Mouse (Mus musculus): ENCODE measurements around the gene Fosl1.

Fosl1 gene

DNA sequence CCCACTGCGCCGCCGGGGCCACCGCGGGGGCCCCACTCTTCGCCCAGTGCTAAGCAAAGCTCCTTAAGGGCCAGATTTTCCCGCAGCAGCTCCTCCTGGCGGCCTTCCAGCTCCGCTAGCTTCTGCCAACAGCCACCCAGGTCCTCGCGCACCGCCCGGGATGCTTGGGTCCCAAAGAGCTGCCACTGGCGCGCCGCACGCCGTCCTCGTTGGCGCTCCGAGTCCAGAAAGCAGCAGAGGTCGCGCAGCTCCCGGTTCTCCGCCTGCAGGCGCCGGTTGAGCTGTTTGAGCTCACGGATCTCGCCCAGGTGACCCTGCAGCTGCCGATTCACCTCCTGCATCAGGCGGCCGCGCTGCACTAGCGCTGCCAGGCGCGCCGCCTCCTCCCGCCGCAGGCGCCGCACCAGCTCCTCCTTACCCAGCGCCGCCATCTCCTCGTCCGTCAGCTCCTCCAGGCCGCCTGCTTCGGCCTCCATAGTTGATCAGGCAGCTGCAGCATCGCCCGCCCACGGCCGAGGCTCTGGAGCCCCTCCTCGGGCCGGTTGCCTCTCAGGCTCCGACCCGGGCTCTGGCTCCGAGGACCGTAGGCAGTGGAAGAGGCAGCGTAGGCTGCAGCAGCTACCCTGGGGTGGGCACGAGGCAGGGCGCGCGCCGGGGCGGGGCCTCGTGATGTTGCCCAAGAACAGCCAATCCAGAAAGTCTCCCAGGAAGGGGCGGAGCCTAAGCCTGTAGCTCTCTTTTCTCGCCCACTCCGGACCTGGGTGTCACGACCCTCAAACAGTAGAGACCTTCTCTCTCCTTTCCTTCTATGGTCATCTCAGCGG is 9.8 kb downstream of the Fosl1 start:
- peak; percentile 94 for DNase-seq (ENCODE audit: extremely low spot score)

DNA sequence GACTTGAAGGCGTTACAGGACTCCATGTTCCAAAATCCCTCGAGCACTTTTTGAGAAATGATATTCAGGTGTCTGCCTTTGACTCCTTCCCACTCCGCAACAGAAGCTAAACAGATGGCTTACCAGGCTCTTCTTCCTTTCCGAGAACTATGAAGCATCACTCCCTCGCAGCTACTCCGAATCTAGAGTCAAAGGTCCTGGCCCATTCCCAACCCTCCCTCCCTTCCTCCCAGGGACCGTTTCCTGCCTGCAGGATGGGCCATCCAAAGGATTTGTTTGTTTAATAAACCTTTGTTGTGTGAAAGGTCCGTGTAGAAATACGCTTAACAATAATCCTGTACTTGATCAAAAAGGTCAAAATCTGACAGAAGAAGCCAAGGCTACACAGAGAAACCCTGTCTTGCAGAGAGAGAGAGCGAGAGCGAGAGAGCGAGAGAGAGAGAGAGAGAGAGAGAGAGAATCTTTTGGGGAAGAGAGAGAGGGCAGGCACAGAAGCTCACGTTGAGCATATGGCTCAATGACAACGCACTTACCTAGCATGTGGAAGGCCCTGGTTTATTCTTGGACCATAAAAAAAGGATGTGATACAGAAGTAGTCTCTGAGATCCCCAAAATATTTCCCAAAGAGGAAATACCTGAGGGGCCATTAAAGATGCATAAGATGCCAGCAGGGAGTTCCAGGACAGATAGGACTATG is 10.5 kb downstream of the Fosl1 start, which contains the start of gene Ccdc85b:
Gene Ccdc85b, minus strand, starts transcription at position 149 of the 697 bp plus-strand sequence.
- no peak for DNase-seq (ENCODE audit: extremely low spot score)

DNA sequence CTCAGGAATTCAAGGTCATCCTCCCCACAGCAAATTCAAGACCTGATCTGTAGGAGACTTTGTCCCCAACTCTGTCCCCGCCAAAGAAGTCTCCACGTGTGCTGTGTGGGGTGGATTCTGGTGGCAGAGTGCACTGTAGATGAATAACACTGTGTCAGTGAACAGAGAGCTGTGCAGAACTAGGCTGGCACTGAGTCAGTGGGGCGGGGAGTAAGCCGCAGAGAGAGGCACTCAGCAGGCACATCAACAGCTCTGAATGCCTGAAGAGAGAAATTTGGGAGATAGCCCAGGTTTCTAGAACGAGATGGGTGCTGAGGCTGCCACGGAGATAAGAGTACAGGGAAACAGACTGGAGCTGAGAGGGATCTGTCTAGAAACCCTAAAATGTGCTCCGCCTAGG is 11.7 kb downstream of the Fosl1 start:
- DNase-seq (ENCODE audit: extremely low spot score), result no peak

DNA sequence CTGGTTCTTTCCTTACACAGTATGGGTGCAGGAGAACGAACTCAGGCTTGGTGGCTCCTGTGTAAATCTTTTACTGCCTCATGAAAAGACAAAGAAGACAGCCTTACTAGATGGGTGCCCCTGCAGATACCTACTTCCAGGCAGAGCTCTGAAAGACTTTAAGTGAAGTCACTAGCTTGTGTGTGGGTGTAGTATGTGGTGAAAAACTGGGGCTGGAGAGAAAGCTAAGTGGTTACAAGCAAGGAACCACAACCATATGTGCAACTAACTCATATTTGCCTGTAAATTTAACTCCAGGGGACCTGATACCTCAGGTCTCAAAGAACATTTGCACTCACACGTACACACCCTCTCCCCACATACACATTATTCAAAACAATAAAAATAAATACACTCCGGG is 12.5 kb downstream of the Fosl1 start:
- DNase-seq (ENCODE audit: extremely low spot score), result no peak

DNA sequence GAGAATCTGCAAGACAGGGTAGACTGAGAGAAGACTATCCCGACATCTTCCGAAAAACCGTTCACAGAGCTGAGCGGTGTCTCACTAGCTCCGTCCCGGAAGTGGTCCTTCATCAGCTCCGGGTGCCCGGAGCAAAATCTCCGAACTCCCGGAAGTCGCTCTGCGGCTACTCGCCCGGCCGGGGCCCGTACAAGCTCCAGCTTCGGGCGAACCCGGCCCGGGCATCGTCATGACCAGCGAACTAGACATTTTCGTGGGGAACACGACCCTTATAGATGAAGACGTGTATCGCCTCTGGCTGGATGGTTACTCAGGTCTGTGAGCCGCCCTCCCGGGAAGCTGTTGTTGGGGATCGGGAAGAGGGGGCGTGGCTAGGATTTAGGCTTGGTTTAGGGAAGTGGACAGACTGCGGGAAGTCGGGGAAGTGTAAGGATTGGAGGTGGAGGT is 13.1 kb downstream of the Fosl1 start, which contains the start of gene Fibp:
Gene Fibp, plus strand, starts transcription at position 151 of the 447 bp plus-strand sequence.
- peak; percentile 88 for DNase-seq (ENCODE audit: extremely low spot score)

DNA sequence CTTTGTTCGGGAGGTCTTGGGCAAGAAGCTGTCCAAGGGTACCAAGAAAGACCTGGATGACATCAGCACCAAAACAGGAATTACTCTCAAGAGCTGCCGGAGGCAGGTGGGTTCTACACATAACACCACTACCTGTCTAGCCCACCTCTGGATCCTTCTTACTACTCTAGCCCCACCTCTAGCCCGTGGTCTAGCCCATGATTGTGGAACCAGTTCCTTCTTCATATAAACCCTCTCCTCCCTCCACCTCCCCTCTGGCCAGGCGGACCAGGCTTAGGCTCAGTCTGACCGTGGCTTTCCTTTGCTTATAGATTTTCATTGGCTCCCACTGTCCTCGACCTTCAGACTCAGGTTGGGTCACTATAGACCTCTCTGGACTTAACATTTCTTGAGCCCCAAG is 14.1 kb downstream of the Fosl1 start:
- no peak for DNase-seq (ENCODE audit: extremely low spot score)

DNA sequence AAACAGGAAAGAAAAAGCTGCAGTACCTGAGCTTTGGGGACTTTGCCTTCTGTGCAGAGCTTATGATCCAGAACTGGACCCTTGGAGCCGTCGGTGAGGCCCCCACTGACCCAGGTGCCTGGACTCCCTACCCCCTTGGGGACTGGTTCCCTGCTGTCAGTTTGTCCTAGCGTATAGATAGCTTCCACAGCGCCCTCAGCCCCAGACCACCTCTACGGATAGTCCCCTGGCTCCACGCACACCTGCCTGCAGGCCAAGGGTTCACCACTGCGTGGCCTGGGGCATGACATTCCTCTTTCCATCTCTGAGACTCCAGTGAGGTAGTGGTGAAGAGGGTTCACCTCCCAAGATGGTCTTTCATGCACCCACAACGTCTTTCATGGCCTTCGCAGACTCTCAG is 15.9 kb downstream of the Fosl1 start:
- DNase-seq (ENCODE audit: extremely low spot score), result no peak

DNA sequence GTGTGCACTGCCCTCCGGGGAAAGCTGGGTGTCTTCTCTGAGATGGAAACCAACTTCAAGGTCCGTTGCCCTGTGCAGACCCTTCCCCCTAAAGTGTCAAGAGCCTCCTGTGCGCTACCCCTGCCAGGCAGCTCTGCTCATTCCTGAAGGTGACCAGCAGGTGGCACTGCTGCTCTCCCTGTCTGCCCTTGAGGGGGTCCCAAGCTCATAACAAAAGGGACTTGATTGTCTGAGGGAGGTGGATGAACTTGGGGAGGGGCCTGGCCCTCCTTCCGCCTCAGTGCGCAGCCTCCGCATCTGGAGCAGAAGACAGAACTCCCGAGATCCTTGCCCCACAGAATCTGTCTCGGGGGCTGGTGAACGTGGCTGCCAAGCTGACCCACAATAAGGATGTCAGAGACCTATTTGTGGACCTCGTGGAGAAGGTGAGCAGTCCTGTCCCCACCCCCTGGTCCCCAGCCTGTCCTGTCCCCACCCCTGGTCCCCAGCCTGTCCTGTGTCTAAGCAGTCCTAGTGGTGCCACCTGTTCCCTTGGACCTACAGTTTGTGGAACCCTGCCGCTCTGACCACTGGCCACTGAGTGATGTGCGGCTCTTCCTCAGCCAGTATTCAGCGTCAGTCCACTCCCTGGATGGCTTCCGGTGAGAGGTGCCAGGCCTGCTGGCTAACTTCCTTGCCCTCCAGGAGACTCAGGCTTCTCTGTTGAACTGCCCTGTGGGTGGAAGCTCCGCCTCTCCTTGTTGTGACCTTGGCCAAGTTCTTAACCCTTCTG is 16.6 kb downstream of the Fosl1 start:
- DNase-seq (ENCODE audit: extremely low spot score), result peak; percentile 73

DNA sequence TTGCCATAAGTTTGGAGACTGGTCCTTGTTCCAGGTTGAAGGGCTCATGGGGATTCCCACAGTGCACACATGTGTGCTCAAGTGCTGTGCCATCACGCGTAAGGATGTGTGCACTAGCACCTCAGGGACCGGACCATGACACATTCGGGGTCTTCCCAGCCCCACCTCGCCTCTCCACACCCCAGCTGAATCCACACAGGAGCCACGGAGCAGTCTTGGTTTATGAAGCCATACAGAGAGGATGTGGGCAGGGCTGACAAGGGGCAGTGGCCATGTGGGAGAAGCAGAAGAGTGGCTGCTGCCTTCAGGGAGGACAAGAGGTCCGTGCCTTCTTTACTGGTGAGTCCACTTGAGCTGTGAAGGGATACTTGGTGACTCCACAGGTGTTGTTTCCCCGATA is 17.7 kb downstream of the Fosl1 start:
- DNase-seq (ENCODE audit: extremely low spot score), result no peak

DNA sequence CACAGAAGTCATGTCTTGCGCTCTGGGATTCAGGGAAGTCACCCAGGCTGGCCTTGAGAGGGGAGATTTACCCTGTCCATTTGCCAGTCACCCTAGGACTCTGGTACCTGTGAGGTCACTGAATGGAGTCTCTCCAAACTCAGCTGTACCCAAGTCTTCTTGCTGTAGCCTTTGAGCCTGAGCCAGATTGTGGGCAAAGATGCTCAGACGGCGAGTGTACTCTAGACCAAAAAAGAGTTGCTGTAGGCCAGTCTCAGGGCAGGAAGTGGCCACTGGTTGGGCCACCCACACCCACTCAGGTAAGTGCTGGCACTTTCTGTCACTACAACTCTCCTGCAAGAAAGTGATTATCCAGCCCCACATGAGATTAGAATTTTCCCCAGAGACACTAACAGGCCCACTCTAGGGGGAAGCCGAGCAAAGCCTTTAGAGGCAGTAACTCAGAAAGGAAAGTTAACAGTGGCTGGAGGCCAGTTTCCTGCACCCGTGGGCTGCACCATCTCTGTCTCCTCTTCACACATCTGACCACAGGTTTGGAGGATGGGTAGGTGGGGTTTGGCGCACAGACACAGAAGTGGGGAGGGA is 19.7 kb downstream of the Fosl1 start:
- no peak for DNase-seq (ENCODE audit: extremely low spot score)

DNA sequence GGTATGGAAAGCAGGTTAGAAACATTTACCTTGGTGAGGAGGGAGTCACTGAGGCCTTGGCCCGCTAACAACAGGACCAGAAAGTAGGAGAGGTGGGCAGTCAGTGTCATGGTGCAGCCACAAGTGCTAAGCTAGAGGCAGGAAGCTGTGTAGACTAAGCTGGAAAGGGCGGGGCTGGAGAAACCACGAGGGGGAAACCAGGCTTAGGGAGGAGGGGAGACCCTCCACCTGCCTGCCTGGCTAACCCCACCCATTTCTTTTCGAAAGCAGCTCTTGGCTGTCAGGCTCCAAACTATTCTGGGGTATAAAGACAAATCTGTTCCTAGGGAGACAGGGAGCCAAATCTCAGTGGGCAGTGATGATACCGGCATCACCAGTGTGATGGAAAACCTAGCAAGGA is 21.0 kb downstream of the Fosl1 start, which contains the start of gene Ctsw:
Gene Ctsw, minus strand, starts transcription at position 134 of the 400 bp plus-strand sequence.
- no peak for DNase-seq (ENCODE audit: extremely low spot score)

DNA sequence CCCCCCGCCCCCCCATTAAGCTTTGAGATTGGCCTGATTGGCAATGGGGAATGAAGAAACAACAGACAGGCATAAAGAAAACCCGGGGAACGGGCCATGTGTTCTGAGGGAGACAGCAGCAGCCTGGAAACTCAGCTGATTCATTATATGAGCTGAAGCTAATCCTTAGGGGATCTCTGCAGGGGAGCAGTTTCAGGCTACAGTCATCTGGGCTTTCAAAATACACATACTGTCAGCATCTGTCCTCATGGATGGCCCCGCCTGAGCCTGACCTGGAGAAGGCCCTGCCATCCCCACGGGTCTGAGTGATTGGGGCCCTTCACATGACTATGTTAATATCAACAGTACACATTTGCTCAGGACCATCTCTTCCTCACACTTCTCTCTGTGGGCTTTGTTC is 24.5 kb downstream of the Fosl1 start:
- DNase-seq (ENCODE audit: extremely low spot score), result no peak

DNA sequence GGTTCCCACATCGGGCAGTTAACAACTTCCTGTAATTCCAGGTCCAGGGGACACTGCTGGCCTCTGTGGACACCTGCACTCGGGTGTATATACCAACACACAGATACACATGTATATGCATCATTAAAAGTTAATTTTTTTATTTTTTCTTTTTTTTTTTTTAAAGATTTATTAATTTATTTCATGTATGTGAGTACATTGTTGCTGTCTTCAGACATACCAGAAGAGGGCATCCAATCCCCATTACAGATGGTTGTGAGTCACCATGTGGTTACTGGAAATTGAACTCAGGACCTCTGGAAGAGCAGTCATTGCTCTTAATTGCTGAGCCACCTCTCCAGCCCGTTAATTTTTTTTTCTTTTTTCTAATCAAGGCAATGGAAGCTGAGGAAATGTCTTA is 25.5 kb downstream of the Fosl1 start:
- DNase-seq (ENCODE audit: extremely low spot score), result no peak

DNA sequence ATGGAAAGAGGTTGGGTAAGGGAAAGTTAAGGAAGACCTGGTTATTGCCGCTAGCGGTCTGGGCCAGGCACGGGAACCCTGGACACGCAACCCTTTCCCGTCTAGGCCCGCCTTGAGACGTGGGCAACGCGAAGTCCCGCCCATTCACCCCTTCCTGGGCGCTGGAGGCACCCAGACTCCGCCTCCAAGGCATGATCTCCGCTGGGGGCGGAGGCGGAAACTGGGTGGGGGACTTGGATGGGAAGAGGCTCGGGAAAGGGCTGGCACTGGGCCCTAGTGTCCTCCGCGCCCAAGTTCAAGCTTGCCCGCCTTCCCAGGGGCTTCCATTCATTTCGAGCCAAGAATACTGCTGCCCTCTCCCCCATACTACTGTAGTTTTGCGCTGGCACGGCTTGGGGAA is 26.4 kb downstream of the Fosl1 start, which contains the start of gene Efemp2:
Gene Efemp2, plus strand, starts transcription at position 235 of the 400 bp plus-strand sequence.
- DNase-seq (ENCODE audit: extremely low spot score), result peak; percentile 80

DNA sequence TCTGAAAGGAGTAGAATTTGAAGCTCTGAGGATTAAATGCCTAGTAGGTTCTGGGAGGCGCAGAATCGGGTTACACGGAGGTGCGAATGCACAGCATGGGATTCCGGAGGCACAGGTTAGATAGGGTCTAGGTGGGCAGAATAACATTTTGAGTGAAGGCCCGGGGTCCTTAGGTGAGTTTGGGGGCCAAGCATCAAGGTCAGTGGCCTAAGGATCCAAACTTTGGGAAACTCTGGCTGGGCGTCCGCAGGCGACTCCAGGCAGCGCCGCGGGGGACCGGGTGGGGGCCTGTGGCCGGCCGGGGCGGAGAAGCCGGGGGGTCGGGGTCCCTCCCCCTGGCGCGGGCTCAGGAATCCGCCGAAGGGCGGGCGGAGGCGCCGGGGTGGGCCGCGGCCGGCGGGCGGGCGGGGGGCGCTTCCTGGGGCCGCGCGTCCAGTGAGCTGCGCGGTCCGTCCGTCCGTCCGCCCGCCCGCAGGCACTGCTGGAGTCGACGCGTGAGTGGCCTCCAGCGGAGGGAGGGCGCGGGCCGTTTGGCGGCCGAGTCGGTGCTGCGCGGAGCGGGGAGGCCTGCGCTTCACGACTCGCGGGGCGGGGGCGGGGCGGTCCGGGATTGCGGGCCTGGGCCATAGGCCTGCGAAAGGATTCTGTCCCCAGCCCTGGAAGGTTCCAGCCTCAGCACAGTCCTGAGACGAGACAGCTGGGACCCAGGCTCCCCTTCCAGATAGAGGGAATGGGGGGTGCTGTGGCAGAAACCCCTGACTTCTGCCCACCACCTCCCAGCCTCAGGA is 27.1 kb downstream of the Fosl1 start:
- peak; percentile 61 for DNase-seq (ENCODE audit: extremely low spot score)

DNA sequence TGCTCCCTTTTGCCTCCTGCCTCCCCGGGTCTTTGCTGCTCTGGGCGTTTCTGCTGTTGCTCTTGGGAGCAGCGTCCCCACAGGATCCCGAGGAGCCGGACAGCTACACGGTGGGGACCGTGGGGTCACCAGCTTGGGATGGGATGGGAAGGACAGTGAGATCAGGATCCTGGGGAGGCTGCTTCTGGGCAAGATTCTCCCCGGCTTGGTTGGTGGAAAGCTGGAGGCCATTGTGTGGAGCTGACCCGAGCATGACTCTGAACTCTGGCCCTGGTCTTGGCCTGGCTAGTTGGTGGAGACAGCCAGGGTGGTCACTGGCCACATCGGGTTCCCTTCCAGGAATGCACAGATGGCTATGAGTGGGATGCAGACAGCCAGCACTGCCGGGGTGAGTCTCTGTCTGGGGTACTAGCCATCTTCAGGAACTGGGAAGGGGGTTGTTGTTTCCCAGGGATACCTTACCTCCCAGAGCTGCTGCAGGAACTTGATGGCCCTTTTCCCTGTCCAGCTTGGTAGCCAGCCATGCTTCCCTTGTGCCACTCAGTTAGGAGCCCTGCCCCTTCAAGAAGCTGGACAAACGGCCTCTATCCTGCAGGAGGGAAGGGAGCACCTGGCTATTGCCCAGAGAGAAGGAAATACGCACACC is 27.8 kb downstream of the Fosl1 start:
- no peak for DNase-seq (ENCODE audit: extremely low spot score)

DNA sequence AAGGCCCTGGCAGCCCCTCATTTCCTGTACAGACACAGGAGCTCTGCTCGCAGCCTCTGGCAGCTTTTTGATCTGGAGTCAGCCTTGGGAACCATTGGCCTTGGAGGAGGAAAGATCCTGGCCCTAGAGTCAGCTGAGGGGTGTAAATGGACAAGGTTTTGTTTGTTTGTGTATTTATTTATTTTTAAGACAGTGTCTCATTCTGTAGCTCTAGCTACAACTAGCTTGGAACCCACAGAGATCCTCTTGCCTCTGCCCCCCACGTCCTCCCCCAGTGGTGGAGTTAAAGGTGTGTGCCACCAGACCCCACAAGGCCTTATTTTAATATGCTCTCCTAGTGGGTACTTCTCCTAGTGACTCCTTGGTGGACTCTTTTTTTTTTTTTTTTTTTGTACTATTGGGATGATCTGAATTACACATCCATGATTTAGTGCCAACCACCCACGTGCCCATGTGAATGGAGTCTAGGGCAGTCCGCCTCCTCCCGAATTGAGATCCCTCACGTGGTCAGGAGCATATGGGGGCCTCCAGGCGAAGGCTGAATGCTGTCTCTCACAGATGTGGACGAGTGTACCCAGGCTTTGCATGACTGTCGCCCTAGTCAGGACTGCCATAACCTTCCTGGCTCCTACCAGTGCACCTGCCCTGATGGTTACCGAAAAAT is 29.8 kb downstream of the Fosl1 start:
- DNase-seq (ENCODE audit: extremely low spot score), result no peak

DNA sequence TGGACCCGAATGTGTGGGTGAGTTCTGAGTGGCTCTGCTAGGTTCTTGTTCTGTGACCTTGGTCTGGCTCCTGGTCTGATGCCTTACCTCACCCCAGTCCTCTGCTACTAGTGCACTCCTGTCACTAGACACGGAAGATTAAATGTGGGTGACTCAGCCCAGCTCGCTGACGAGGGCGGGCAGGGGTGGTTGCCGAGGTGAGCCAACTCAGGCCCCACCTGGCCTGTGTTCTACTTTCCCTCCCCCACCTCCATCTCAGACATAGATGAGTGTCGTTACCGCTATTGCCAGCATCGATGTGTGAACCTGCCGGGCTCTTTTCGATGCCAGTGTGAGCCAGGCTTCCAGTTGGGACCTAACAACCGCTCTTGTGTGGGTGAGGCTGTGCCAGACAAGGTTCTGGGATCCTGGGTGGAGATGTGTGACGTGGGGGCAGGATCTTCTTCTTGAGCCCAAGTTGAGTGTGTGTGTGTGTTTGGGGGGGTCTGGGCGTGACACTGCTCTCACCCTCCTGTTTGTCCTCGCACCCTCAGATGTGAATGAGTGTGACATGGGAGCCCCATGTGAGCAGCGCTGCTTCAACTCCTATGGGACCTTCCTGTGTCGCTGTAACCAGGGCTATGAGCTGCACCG is 30.4 kb downstream of the Fosl1 start:
- DNase-seq (ENCODE audit: extremely low spot score), result no peak

DNA sequence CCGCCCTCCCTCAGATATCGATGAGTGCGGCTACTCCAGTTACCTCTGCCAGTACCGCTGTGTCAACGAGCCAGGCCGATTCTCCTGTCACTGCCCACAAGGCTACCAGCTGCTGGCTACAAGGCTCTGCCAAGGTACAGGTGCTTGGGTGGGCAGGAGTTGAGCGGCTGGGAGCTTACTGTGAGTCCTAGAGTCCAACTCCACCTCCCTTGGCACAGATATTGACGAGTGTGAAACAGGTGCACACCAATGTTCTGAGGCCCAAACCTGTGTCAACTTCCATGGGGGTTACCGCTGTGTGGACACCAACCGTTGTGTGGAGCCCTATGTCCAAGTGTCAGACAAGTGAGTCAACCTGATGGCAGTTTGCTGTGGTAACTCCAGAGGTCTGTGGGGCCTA is 32.7 kb downstream of the Fosl1 start:
- no peak for DNase-seq (ENCODE audit: extremely low spot score)
